Mouse (Mus musculus) cerebral cortex, adult 2 months (tissue): ENCODE data around the gene Mlh1.

Source experiments
- WGBS: fragments of 180-500 bp; shearing (Covaris S2); methylation state at CpG from one replicate; pipeline ENCODE4 v1.1.7; 2018; 5-methylcytosine and 5-hydroxymethylcytosine counted together

Gene Mlh1

DNA sequence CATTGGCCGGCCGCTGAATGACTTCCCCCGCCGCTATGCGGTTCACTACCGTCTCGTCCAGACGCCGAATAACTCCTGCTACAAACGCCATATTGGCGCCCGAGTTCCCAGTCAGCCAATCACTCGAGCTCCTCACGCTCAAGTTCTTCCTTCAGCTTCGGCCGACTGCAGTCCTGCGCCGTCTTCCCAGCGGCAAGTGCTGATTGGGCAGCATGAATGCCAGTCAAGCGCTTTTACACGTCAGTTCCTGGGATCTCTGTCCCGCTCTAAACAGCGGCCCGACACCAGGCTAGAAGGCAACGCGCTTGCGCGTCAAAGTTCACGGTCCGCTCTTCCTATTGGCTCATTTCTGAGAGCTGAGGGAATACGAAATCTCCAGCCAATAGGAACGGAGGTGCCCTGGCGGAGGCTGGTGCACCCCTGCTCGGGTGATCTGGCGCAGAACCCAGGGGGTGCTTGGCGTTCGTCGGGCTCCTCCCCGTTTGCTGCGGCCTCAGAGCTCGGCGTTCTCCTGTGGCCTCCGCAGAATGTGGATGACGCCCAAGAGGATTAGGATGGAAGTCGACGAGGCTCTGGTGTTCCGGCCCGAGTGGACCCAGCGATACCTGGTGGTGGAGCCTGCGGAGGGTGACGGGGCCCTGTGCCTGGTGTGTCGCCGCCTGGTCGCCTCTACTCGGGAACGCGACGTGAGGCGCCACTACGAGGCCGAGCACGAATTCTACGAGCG lies at the start of gene Mlh1, which contains the start of gene Epm2aip1:
Gene Mlh1, minus strand, starts transcription at position 358 of the 727 bp plus-strand sequence.
Gene Epm2aip1, plus strand, starts transcription at position 496 of the 727 bp plus-strand sequence.
- WGBS, result under 1% methylated on average over 64 of the region's 64 CpGs

DNA sequence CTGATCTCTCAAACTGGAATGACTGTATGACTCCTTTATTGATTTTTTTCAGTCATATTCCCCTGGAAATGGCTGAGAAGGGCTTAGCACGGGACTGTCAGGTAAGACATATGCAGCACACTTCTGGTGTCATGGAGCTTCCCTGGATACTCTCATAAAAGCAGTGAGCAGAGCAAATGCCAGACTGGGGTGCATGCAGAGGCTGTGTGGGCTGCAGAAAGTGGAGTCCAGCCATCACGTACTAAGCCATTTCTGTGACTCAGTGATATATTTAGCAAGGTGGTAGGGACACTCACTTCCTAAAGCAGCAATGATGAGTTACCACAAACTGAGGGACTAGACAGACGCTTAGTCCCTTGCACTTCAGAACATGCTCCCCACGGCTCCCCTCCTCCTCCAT lies 49.3 kb upstream of the Mlh1 start:
- WGBS, result 52% methylated on average over 4 of the region's 4 CpGs

DNA sequence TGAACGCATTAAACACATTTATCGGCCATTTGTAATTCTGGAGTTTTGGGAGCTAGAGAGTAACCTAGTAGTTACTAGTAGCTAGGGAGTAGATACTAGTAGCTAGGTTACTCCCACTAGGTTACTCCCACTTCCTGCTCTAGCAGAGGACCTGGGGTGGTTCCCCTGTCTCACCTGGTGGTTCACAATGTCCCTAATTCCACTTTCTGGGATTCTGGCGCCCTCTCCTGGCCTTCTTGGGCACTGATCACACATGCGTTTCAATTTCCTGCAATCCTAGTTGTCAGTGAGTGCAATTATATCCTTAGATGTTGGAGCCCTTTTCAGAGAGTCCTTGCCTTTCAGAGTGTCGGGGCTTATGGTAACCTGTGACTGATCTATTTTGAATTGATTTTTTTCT lies 42.6 kb upstream of the Mlh1 start:
- 32% methylated on average over 5 of the region's 5 CpGs for WGBS

DNA sequence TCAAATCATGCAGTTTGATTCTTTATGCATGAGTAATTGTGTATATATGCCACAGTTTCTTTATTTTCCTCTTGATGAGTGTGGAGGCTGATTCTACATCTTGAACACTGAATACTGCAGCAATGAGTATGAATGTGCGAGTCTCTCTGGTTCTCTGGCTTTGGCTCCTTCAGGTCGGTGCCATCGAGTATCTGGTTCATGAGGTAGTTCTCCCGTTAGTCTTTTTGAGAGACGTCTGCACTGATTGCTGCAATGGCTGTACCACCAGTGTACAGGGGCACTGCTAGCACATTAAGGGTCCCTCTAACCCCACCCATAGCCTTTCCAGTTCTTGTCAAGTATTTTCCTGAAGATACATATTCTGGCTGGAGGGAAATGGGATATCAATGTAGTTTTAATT lies 42.2 kb upstream of the Mlh1 start:
- 12% methylated on average over 5 of the region's 5 CpGs for WGBS

DNA sequence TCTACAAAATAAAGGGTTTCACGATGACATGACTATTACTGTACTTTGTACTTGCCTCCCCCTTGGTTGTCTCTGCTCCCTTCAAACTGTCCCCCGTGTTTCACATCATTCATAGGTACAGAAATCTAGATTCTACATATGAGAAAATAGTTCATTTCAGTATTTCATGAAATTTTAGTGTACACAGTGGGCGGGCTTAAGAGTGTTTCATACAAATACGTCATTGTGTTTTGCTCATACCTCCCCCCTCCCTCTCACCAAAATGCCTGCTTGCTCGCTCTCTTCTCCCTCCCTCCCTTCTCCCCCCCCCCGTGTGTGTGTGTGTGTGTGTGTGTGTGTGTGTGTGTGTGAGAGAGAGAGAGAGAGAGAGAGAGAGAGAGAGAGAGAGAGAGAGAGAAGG lies 41.7 kb upstream of the Mlh1 start:
- WGBS, result 13% methylated on average over 5 of the region's 6 CpGs

DNA sequence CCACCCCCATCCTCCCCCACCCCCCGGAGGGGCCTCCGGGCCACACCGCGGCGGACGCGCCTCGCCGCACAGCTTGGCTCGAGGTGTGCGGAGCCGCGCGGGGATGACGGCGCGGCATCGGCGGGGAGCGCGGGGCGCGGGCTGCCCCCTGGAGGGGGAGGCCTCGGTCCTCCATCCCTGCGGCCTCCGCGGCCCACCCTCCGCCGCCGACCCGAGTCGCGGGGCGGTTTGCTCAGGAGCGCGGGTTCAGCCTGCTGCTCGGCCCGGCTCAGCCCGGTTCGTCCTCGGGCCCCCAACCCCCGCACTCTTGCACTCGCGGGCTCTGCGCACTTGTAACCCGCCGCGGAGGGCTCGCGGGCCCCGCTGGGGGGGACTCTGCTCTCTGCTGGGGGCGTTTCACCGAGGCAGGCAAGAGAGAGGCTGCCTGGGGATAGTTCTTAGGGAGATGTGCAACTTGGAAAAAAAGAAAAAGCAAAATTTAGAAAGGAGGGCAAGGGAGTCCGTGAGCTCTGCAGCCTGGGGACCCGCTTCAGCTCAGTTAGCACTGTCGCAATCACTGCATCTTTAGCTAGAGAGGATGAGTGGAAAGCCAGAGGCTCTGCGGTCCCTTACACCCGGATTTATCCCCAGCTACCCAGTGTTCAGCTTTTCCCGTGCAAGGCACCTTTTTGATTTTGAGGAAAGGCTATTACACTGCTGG lies 41.0 kb upstream of the Mlh1 start:
- WGBS, result under 1% methylated on average over 42 of the region's 59 CpGs

DNA sequence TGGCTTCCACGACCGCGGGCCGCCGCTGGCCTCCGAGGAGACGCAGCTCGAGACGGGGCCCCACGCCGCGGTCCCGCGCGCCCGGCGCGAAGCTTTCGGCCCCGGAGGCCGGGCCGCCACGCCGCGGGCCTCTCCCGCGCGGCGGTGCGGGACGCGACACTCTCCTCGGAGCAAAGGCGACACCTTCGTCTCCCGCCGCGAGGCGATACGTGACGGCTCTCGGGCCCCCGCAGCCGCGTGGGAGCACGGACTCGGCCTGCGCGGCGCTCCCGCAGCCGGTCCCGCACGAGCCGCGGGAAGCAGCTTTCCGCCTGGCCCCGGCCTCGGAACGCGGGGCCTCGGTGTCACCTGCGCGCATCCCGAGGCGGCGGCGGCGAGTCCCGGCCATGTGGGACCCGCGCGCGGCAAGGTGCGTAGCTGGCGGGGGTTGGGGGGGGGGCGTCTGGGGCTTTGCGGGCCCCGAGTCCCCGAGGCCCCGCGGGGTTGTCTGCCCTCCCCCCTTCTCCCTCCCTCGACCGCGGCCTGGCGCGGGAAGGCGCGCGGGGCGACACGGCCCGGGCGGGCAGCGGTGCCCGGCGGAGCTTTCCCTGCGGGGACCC lies 40.4 kb upstream of the Mlh1 start:
- WGBS, result 1% methylated on average over 88 of the region's 98 CpGs

DNA sequence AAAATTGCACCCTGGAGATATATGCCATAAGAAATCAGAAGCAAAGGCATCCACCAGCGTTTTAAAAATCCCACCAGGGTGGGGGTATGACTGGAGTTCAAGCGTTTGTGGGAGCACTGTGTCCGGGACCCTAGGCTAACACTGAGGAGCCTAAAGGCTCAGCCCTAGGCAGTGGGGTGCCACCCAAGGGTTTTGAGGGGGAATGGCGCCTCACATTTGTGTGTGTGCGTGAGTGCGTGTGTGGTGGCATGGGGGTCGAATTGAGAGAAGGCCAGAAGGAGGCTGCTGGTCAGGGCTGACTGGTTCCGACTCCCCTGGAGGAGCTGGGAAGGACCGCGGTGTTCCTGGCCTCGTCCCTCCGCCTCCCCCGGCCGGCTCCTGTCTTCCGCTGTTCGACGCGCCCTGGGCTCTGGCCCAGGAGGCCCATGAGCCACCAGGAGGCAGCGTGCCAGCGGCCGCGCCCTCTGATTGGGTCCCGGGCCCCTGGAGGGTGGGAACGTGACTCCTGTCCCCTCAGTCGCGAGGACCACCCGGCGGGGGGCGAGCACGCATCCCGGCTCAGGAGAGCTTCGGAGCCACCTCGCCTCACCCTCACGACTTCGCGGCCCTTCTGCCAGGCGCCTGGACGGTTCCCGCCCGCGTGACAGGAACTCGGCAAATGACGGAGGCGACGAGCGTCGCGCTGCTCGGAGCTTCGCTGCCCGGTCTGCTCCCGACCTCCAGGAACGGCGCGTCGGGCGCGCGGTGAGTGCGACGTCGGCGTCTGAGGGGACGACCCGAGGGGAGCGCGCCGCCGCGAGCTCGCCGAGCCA lies 39.6 kb upstream of the Mlh1 start, which contains the start of gene Trank1:
Gene Trank1, plus strand, starts transcription at position 709 of the 812 bp plus-strand sequence.
- 8% methylated on average over 72 of the region's 72 CpGs for WGBS

DNA sequence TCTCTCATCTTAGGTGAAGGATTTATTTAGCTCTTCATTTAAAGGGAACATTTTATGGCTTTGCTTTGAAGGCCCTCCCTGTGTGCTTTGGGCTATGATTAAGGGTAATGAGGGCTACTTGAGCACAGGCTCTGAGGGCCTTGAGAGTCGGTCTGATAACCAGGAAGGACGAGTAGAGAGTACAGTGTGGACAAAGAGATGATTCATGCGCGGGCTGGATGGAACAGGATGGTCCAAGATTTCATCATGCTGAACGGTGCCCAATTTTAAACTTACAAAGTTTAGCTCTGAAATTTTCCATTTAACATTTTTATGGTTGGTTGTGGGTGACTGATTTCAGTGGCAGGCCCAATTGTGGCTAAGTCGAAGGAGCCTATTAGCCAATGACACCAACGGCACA lies 34.6 kb upstream of the Mlh1 start:
- 78% methylated on average over 7 of the region's 7 CpGs for WGBS

DNA sequence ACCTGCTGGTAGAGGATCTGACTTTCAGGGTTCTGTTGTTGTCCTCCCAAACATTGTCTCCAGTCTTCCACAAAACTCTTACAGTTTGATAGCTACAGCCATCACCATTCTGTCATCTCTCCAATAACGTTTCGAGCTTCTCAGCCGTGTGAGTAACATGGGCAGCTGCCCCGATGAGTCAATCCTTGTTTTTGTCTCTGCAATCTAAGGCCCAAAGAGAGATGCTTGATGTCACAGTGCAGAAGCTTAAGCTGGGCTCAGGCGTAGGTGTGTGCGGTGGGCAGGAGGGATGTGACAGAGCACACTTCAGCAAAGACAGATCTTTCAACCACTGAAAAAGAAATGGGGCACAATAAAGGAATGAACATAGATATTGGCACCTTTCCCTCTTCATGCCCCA lies 32.4 kb upstream of the Mlh1 start:
- 63% methylated on average over 6 of the region's 6 CpGs for WGBS

DNA sequence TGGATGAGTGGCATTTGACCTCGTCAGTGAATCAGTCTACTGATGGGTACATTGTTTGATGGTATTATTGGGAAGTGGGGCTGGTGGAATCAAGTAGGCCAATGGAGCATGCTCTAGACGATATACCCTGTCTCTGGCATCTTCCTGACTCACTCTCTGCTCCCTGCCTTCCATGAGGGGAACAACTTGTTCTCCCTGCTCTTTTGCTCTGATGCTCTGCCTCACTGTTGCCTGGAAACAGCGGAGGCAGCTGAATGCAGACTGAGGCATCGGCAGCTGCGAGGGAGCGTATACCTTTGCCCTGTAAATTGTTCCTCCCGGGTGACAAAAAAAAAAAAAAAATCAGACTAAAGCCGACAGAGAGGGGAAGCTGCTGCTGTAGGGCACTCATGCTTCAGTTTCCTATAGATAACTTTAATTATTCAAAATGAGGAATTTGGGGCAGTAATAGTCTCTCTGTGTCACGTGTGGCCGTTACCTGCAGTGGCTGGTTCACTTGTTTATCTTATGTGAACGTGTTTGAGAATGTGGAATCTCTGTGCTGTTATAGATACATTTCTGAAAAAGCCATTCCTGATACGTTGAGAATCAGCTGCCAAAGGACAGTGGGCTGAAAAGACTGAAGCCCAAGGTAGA lies 30.7 kb upstream of the Mlh1 start:
- WGBS, result 57% methylated on average over 12 of the region's 12 CpGs

DNA sequence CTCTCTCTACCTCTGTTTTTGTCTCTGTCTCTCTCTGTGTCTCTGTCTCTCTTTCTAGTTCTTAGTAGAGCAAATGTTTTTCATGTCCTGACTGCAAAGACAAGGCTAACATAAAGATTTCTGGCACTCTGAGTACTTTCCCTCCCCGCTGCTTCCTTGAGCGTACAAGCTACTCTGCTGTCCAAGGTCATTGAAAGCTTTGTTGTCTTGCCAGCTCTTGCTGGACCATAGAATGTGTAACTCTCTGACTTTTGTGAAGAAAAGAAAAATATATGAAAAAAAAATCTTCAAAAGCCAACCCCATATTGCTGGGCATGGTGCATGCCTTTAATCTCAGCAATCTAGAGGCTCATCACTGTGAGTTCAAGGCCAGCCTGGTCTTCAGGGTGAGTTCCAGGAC lies 27.0 kb upstream of the Mlh1 start:
- 80% methylated on average over 2 of the region's 2 CpGs for WGBS

DNA sequence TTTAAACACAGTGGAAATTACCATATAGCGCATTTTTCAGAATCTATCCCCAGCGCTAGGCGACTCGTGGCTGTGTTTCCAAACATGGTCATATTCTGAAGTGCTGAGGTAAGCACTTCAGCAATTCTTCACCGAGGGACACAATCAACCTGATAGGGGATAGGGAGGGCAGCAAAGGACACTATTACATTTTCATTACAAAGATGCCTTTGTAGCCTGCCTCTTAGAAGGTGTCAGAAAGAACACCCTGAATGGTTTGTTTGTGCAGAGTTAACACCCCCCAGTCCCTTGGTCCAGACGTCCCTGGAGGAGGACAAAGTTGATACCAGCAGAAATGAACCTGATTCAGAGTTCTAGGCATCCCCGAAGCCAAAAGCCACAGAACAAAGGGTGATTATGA lies 24.8 kb upstream of the Mlh1 start:
- 69% methylated on average over 7 of the region's 7 CpGs for WGBS

DNA sequence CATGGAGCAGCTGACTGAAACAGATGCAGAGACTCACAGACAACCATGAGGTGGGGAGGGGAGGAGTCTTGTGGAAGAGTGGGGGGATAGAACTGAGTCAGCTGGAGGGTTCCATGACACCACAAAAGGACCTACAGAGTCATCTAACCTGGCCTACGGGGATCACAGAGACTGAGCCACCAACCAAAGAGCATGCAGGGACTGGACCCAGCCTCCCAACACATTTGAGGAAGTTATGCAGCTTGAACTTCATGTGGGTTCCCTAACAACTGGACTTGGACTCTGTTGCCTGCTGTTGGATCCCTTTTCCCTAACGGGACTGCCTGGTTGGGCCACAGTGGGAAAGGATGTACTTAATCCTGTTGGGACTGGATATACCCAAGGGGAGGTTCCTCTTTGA lies 23.7 kb upstream of the Mlh1 start:
- 66% methylated on average over 2 of the region's 2 CpGs for WGBS

DNA sequence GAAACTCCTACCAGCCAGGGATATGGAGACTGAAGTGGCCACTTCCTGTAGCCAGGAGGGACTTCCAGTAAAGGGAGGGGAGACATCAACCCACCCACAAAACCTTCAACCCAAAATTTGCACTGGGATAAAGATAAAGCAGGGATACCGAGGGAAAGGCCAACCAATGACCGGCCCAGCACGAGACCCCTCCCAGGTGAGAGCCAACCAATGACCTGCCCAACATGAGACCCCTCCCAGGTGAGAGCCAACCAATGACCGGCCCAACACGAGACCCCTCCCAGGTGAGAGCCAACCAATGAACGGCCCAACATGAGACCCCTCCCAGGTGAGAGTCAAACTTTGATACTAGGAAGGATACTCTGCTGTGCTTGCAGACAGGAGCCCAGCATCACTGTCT lies 23.3 kb upstream of the Mlh1 start:
- 92% methylated on average over 6 of the region's 6 CpGs for WGBS

DNA sequence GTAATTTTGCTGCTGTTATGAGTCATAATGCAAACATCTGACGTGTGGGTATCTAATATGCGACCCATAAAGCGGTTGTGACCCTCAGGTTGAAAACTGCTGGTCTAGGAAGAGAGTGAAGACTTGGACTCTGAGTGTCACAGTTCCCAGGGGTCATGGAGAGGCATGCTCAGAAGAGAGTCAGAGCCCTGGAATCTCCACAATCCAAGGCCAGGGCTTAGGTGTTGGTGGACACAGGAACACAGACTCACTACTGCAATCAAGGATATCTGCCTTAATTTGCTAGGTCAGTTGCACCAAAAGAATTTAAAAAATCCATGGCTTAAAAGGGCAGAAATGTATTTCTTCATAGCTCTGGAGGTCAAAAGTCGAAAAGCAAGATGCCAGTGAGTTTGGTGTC lies 21.6 kb upstream of the Mlh1 start:
- 91% methylated on average over 4 of the region's 4 CpGs for WGBS

DNA sequence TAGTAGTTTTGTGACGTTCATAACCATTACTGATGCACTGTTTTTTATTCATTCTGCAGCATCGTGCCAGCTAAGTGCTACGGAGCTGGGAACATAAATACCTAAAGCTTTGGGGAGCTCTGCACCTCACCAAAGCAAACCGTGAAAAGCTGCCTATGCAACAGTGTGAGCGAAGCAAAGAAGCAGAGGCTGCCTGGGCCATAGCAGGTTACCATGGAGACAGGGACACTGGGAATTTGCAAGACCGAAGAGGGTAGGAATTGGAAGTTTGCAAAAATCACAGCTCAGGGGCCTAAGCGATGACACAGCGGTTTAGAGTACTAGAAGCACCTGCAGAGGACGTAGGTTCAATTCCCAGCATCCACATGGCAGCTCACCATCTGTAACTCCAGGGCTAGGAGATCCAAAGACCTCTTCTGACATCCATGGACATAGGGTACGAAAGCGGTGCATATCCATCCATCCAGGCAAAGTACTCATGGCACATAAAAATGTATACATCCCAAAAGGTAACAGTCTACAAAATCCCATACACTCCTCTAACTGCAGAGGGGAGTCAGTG lies 19.0 kb upstream of the Mlh1 start:
- WGBS, result 54% methylated on average over 11 of the region's 11 CpGs

DNA sequence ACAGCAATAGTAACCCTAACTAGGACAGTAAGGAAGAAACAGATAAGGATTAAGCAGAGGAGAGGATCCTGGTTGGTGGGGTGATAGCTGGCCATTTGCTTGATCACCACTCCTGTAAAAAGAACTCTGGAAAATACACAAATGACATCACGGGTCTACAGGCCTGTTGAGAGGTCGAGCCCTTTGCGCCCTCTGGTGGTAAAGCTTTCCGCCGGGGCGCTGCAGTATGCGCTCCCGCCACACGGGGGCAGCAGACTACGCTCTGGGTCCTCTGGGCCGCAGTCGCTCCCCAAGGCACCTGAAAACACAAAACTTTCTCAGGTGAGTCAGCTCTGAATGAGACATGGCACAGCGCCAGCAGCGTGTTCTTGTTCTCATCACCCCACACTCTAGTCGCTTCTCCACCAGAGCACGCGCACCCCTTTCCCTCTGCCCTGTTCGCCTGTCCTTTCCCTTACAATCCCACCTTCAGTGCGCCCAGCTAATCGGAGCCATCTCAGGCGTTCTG lies 18.3 kb upstream of the Mlh1 start:
- 15% methylated on average over 21 of the region's 21 CpGs for WGBS

DNA sequence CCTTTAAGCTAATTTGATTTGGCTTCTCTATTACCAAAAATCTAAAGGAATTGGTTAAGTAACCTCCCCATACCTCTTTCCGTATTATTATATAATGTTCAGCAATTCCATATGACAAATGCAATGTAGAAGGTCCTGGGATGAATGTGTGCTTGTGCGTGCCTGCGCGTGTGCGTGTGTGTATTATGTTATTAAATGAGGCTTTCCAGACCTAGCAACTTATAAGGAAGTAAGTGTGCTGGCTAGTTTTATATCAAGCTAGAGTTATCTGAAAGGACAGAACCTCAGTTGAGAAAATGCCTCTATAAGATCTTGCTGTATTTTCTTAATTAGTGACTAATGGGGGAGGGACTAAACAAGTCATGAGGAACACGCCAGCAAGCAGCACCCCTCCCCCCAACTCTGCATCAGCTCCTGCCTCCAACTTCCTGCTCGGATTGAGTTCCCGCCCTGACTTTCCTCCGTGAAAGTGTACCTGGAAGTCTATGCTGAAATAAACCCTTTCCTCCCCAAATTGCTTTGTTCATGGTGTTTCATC lies 17.8 kb upstream of the Mlh1 start:
- WGBS, result 55% methylated on average over 9 of the region's 9 CpGs

DNA sequence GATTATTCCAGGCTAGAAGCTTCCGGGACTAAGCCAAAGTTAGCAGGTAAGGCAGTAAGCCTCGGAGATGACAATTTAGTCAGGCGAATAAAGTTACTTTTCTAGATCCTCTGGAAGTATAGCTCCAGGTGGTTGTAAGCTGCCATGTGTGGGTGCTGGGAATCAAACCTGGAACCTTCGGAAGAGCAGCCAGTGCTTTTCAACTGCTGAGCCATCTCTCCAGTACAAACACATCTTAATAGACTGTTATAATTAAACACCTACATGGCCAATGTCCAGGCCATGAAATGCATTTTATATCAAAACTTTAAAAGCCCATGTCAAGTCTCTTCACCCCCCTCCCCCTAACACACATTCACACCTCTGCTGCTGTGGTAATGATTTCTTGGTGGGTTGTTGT lies 16.4 kb upstream of the Mlh1 start:
- WGBS, result 96% methylated on average over 4 of the region's 4 CpGs

DNA sequence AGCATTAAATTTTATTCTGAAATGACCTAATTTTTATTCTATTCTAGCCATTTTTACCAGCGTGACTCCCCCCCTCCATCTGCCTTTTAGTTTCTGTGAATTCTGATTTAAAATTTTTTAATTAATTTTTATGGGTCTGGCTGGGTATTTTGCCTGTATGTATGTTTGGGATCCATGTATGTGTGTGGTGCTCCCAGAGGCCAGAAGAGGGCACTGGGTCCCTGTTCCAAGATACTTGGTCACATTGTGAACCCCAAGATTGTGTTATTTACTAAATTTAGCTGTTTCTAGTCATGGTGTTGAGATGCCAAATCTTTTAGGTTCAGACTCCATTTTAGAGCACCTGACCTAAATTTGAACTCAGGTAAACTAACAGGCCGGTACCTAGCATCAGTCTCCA lies 14.9 kb upstream of the Mlh1 start:
- 81% methylated on average over 2 of the region's 2 CpGs for WGBS
